Mouse (Mus musculus): Measurements from ENCODE around the gene Myh7.

The Myh7 gene

DNA sequence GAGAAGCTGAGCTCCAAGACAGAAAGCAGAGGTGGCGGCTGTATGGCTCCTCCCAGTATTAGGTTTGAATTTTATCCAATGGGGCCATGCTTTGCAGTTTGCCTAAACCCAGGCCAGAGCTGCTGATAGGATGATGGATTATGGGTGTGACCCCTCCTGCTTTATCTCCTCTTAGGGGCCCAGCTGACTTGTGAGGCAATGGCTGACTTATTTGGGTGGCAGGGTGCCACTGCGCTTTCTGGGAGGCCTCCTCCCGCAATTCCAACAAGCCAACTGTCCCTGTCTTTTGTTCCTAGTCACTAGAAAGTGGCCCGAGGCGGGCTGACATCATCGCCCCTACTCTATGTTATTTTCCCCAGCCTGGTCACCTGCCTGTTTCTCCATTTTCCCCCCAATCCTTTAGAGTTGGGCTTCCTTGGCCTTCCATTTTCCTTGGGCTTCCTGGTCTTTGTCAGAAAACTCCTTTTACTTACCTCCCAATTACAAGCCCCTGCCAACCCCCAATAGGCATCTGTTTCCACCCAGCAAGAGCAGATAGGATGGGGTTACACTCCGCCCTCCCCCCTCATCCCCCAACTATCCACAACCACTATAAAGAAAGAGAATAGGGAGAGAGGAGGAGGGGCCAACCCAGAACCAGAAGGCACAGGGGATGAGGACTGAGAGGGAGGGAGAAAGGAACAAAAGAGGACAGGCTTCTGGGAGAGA is 69.6 kb downstream of the Myh7 start:
- DNase-seq (ENCODE audit: extremely low read depth, low read depth, low spot score), result peak; percentile 84

Measured in fat pad, adult 2 months (tissue).